Mouse (Mus musculus) hindbrain, postnatal 0 days (tissue): ENCODE measurements around the gene Arhgap25. TPM values are rescaled to one million over a fixed set of nuclear protein-coding genes. Genes with fewer than 3 reads are reported as not detected.
"Not testable (repeated sequence)": the region's sequence is repeated elsewhere in the genome, so short reads cannot be mapped to it uniquely, and the experiment has no call there.

ENCODE experiments used
- ATAC-seq: fragments of 200-750 bp; cut with Nextera tagmentation; 2 replicates; pipeline ENCODE4 v1.8.0; 2017; ENCODE audit warnings: mild to moderate bottlenecking, moderate TSS enrichment, moderate library complexity
- DNase-seq: peaks from one replicate; pipeline ENCODE4 v3.0.0-alpha.2; 2015; ENCODE audit warnings: low spot score
- H3K27ac ChIP-seq: fragments of 300-500 bp; sonication (generic); 2 replicates; pipeline ENCODE4 v1.5.1; 2014; ENCODE audit warnings: mild to moderate bottlenecking
- H3K27me3 ChIP-seq: fragments of 300-500 bp; sonication (generic); 2 replicates; pipeline ENCODE4 v1.6.1; 2014; ENCODE audit warnings: low read length, mixed read lengths; ENCODE audit not compliant: insufficient read depth
- H3K36me3 ChIP-seq: fragments of 300-500 bp; sonication (generic); 2 replicates; pipeline ENCODE4 v1.6.1; 2014; ENCODE audit warnings: low read length, mixed read lengths; ENCODE audit not compliant: insufficient read depth
- H3K4me1 ChIP-seq: fragments of 300-500 bp; sonication (generic); 2 replicates; pipeline ENCODE4 v1.6.1; 2014; ENCODE audit warnings: antibody characterized with exemption, low read length, mixed read lengths; ENCODE audit not compliant: insufficient read depth
- H3K4me2 ChIP-seq: fragments of 300-500 bp; sonication (generic); 2 replicates; pipeline ENCODE4 v1.6.1; 2014; ENCODE audit warnings: low read depth, mild to moderate bottlenecking, low read length, moderate library complexity, mixed read lengths
- H3K4me3 ChIP-seq: fragments of 300-500 bp; sonication (generic); 2 replicates; pipeline ENCODE4 v1.5.1; 2014; ENCODE audit warnings: low read length
- H3K9ac ChIP-seq: fragments of 300-500 bp; sonication (generic); replicated peaks from 2 replicates; pipeline ENCODE4 v1.6.1; 2014; ENCODE audit warnings: mild to moderate bottlenecking, low read length, moderate library complexity, mixed read lengths
- H3K9me3 ChIP-seq: fragments of 300-500 bp; sonication (generic); 2 replicates; pipeline ENCODE4 v1.6.1; 2016; ENCODE audit warnings: low read length, mixed read lengths
- CTCF ChIP-seq: IDR thresholded peaks from 2 replicates; pipeline ENCODE4 v1.5.1; 2016; ENCODE audit warnings: antibody characterized with exemption, control low read depth, low read depth
- WGBS: fragments of 180-500 bp; shearing (Covaris S2); extraction: QIAGEN DNeasy Blood & Tissue Kit; methylation state at CpG from one replicate; pipeline ENCODE4 v1.1.7; 2014; 5-methylcytosine and 5-hydroxymethylcytosine counted together
- polyA plus RNA-seq: library from polyadenylated mRNA; unstranded; fragments of >200 nt; fragmentation: Nextera tagmentation; extraction: Ambion mirVana; gene quantifications from 2 replicates; pipeline ENCODE4 v1.2.1, GENCODE M21; 2015
- total RNA-seq: library from RNA; depleted of rRNA; stranded (reverse); fragments of >200 nt; gene quantifications from 2 replicates; pipeline ENCODE4 v1.2.3, GENCODE M21; 2014

The Arhgap25 gene
- total and polyA plus RNA-seq, 2 experiments from 2014 or later, result 1.3 to 1.9 TPM

DNA sequence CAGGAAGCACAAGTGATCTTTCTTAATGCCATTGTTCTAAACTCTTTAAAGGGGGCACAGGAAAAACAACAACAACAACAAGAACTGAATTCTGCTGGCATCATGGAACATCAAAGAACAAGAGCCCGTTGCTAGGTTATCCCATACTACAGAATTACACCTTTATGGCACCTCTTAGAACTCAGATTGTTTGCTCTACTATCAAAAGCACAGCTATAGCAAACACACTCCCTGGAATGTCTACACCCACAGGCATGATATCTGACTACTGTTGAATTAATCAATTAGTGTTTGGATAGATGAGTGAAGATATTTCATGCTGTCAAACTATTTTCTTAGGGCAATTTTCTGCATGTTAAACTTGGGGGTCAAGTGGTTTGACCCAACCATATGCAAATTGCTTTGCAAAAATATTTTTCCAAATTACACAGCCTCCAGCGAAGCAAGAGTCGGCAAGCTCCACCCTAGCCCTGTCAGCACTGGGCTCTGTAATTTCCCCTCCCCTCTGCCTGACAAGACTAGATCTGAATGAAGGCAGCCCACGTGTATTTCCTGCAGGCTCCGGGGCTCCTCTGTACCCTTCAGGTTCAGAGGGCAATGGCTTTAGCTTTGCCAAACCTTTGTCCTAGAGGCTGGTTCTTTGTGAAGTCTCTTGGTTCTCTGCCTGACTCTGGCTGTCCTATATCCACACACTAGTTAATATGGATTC lies 53.6 kb downstream of the Arhgap25 start:
- no peak for TF ChIP-seq CTCF
- Histone ChIP-seq H3K9me3 (no peaks in the 10 kb centered on the region), H3K4me3 (no peak overlapping the region), H3K27ac (no peak overlapping the region), H3K36me3 (no peaks in the 10 kb centered on the region), H3K4me2 (no peak overlapping the region), H3K9ac (no peak overlapping the region), H3K4me1 (no peaks in the 10 kb centered on the region), H3K27me3 (no peaks in the 10 kb centered on the region)
- DNase-seq (no peak), ATAC-seq (no peak)
- 43% methylated on average over 5 of the region's 5 CpGs for WGBS

DNA sequence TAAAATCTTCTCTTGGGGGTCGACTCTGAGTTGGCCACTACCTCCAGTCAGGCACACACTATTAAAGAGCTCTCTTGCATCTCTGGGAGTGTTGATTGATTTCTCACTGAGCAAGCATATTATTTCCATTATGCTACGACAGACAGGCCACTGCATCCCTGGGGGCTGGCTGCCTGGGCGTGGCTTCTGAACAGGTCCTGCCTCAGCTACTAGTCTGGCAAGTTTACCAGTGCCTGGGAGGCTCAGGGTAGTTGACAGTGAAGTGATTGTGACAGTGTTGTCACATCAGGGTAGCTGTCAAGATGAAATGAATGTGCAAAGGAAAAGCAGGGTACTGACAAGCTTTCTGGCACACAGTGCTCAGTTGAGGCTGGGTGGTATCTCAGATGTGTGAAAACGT lies 54.2 kb downstream of the Arhgap25 start:
- no peak for TF ChIP-seq CTCF
- DNase-seq (no peak), ATAC-seq (no peak)
- Histone ChIP-seq H3K9me3 (no peaks in the 10 kb centered on the region), H3K4me2 (no peak overlapping the region), H3K36me3 (no peaks in the 10 kb centered on the region), H3K4me1 (no peaks in the 10 kb centered on the region), H3K27ac (no peak overlapping the region), H3K27me3 (no peaks in the 10 kb centered on the region), H3K9ac (no peak overlapping the region), H3K4me3 (no peak overlapping the region)
- WGBS, result 31% methylated on average over 4 of the region's 4 CpGs

DNA sequence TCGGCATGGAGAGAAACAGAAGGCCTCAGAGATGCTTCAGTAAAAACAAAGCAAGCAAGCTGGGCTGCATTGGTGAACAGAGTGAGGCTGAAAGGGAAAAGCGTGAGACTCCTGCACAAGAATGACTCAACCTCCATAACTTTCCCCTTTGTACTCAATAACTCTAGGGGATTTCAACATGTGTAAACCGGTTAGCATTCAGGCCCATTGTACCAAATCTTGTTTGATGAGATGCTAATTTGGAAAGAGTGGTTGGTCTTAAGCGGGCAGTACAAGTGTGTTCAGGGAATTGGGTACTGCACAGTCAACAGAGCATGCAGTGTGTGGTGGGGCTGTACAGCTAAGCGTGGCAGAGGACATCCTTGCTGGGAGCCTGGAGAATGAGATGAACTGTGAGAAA lies 57.8 kb downstream of the Arhgap25 start:
- Histone ChIP-seq H3K4me1 (no peaks in the 10 kb centered on the region), H3K9ac (no peak overlapping the region), H3K27me3 (no peaks in the 10 kb centered on the region), H3K4me2 (no peak overlapping the region), H3K4me3 (no peak overlapping the region), H3K36me3 (no peaks in the 10 kb centered on the region), H3K27ac (no peak overlapping the region), H3K9me3 (no peaks in the 10 kb centered on the region)
- ATAC-seq, result no peak
- no peak for TF ChIP-seq CTCF
- no peak for DNase-seq
- 79% methylated on average over 5 of the region's 5 CpGs for WGBS

DNA sequence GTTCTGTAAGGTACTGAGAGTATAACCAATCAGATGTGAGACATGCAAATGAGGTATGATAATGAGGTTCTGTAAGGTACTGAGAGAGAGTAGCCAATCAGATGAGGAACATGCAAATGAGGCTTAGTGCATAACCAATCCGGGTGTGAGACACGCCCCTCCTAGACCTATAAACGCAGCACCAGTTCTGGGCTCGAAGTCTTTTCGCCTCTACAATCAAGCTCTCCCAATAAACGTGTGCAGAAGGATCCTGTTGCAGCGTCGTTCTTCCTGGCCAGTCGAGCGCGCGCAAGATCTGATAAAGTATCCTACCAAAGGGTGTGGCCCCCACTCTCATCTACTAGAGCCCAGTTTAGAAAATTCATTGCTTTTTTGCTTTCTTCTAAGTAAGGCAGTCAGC lies 63.0 kb downstream of the Arhgap25 start:
- ATAC-seq, H3K9me3 ChIP-seq, H3K27me3 ChIP-seq, DNase-seq, H3K4me1 ChIP-seq, H3K9ac ChIP-seq, H3K36me3 ChIP-seq, H3K4me2 ChIP-seq, H3K27ac ChIP-seq, H3K4me3 ChIP-seq: not testable (repeated sequence)
- 97% methylated on average over 12 of the region's 12 CpGs for WGBS

DNA sequence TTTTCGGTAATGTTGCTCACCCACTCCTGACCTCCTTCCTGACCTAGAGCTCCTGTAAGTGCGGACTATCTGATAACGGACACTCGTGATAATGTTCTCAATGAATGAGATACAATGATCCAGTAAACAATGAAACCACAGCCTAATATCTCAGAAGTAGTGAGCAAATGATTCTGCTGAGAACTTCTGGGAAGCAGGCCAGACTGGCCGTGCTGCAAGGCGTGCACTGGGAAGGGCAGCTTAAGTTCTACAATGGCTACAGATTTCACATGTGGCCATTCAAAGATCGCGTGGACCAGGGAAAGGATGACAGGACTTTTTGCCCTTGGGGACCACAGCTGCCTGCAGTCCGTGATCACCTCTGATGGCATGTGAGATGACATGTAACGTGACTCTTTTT lies 64.7 kb downstream of the Arhgap25 start:
- DNase-seq, result no peak
- H3K4me2 ChIP-seq, result no peak overlapping the region
- H3K9ac ChIP-seq, result no peak overlapping the region
- H3K27ac ChIP-seq, result no peak overlapping the region
- H3K27me3 ChIP-seq, result no peaks in the 10 kb centered on the region
- H3K4me3 ChIP-seq, result no peak overlapping the region
- WGBS, result 80% methylated on average over 10 of the region's 10 CpGs
- ATAC-seq, result no peak
- H3K9me3 ChIP-seq, result no peaks in the 10 kb centered on the region
- H3K4me1 ChIP-seq, result no peaks in the 10 kb centered on the region
- TF ChIP-seq CTCF, result no peak
- no peaks in the 10 kb centered on the region for H3K36me3 ChIP-seq

DNA sequence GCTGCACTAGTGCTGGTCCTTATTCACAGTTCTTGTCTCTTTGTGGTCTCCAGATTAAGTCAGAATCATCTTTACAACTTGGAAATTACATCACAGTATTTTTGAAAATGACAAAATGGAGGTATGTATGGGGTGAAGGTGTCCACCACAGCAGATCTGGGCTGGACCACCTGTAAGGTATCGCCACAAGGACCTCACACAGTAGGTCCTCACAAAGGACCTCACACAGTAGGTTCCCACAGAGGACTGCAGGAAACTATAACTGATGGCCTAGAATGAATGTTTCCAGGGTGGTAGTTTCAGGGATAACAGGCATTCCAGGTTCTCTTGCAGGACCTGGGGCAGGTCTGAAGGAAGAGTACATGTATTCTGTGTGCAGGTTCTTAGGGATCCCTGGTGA lies 65.7 kb downstream of the Arhgap25 start:
- Histone ChIP-seq H3K27me3 (no peaks in the 10 kb centered on the region), H3K4me2 (no peak overlapping the region), H3K9ac (no peak overlapping the region), H3K36me3 (no peaks in the 10 kb centered on the region), H3K27ac (no peak overlapping the region), H3K9me3 (no peaks in the 10 kb centered on the region), H3K4me3 (no peak overlapping the region), H3K4me1 (no peaks in the 10 kb centered on the region)
- no peak for ATAC-seq
- WGBS, result 92% methylated on average over 1 of the region's 1 CpGs
- no peak for TF ChIP-seq CTCF
- DNase-seq, result no peak

DNA sequence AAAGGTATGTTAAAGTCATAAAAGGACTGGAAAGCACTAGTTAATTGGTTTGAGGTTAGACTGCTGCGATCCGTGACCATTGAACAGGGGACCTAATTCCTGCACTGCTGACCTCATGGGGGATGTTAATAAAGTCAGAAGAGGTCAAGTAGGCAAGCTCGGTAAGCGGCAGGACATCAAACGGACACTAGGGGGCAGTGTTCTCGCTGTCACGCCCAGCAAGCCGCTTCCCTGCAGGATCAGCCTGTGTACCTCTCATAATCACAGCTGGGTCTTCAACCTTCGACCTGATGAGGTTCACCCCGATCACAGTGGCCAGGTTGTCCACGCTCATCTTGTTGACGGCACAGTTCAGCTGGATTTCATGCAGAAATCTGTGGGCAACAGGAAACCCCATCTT lies 66.8 kb downstream of the Arhgap25 start:
- peak overlapping the region; percentile 37; the same call in 1 of the 2 replicates for H3K4me2 ChIP-seq
- no peaks in the 10 kb centered on the region for H3K4me1 ChIP-seq
- H3K4me3 ChIP-seq, result no peak overlapping the region
- no peak overlapping the region for H3K27ac ChIP-seq
- H3K9me3 ChIP-seq, result no peaks in the 10 kb centered on the region
- TF ChIP-seq CTCF, result peak; percentile 86
- no peaks in the 10 kb centered on the region for H3K27me3 ChIP-seq
- ATAC-seq (no peak), DNase-seq (peak; percentile 74)
- H3K9ac ChIP-seq, result no peak overlapping the region
- WGBS, result 14% methylated on average over 12 of the region's 12 CpGs
- H3K36me3 ChIP-seq, result no peaks in the 10 kb centered on the region
